Mouse (Mus musculus): ENCODE data around the gene Slc26a1. TPM values are rescaled to one million over a fixed set of nuclear protein-coding genes. Genes with fewer than 3 reads are reported as not detected.
A peak's percentile ranks its signal among the peaks of the same experiment; 100 is the strongest.

The Slc26a1 gene
- polyA plus RNA-seq, 1 experiment from 2014 or later: 1.1 TPM

DNA sequence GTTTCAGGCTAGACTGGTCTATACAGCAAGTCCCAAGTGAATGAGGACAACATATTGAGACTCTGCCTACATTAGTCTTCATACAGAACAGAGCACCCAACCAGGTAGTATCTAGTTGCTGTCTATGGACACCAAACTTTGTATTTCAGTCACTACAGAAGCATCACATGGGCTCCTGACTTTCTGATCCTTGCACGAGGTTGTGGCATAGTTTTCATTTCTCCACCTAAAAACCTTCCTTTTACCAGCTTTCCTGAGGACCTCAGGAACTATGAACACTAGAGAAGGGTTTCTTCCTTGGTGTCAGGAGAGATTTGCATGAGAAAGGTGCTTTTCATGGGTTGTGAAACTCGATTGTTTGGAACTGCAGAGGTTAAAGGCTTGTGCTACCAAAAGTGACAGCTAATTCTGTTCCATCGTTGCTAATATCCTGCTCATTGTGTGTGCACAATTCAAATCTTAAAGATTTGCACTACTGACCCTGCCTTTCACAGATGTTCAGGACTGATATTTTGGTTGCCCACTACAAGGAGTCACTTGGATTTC is 6.9 kb downstream of the Slc26a1 start:
- H3K4me3 ChIP-seq: peak overlapping the region; percentile 54
- WGBS: 15% methylated on average over 3 of the region's 3 CpGs
- H3K27ac ChIP-seq: peak overlapping the region; percentile 89
- no peak for ATAC-seq (ENCODE audit: insufficient number of reproducible peaks, insufficient read depth, low FRiP score, low TSS enrichment, low read depth)
- H3K9me3 ChIP-seq: no peaks in the 10 kb centered on the region
- peak overlapping the region; percentile 80 for H3K9ac ChIP-seq
- peaks cover 7% of the 10 kb centered on the region; the same call in 1 of the 2 replicates for H3K27me3 ChIP-seq
- H3K36me3 ChIP-seq: peaks cover 24% of the 10 kb centered on the region
- H3K4me2 ChIP-seq: peak overlapping the region; percentile 79
- H3K4me1 ChIP-seq: peaks cover 18% of the 10 kb centered on the region

DNA sequence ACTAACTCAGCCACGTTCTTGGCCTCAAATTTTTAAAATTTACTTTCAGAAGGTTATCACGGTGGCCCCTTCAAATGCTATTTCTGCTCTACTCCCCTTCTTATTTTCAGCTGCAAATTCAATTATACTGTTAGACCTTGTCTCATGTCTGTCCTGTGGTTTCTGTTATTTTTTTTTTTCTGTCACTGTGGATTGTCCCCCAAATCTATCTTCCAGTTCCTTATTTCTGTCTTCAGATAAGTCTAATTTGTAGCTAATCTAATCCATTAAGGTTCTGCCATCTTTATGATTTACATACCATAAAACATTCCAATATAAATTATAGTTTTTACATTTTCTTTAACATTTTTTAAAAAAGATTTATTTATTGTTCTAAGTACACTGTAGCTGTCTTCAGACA is 8.0 kb downstream of the Slc26a1 start:
- H3K4me1 ChIP-seq: peaks cover 18% of the 10 kb centered on the region
- WGBS: 58% methylated on average over 2 of the region's 2 CpGs
- H3K4me2 ChIP-seq: no peak overlapping the region
- ATAC-seq (ENCODE audit: insufficient number of reproducible peaks, insufficient read depth, low FRiP score, low TSS enrichment, low read depth): no peak
- no peaks in the 10 kb centered on the region for H3K9me3 ChIP-seq
- H3K27me3 ChIP-seq: peaks cover 10% of the 10 kb centered on the region; the same call in 1 of the 2 replicates
- no peak overlapping the region for H3K9ac ChIP-seq
- H3K4me3 ChIP-seq: no peak overlapping the region
- H3K36me3 ChIP-seq: peaks cover 13% of the 10 kb centered on the region
- H3K27ac ChIP-seq: no peak overlapping the region

GRCm38 (mm10) chr5:108665066-108665465 is 10.3 kb downstream of the Slc26a1 start:
- Histone ChIP-seq H3K4me3 (no peak overlapping the region), H3K4me1 (peaks cover 16% of the 10 kb centered on the region), H3K27ac (no peak overlapping the region), H3K4me2 (no peak overlapping the region), H3K27me3 (peaks cover 10% of the 10 kb centered on the region; the same call in 1 of the 2 replicates), H3K36me3 (no peaks in the 10 kb centered on the region), H3K9ac (no peak overlapping the region), H3K9me3 (no peaks in the 10 kb centered on the region)
- 35% methylated on average over 3 of the region's 3 CpGs for whole genome bisulfite sequencing
- no peak for ATAC-seq (ENCODE audit: insufficient number of reproducible peaks, insufficient read depth, low FRiP score, low TSS enrichment, low read depth)

DNA sequence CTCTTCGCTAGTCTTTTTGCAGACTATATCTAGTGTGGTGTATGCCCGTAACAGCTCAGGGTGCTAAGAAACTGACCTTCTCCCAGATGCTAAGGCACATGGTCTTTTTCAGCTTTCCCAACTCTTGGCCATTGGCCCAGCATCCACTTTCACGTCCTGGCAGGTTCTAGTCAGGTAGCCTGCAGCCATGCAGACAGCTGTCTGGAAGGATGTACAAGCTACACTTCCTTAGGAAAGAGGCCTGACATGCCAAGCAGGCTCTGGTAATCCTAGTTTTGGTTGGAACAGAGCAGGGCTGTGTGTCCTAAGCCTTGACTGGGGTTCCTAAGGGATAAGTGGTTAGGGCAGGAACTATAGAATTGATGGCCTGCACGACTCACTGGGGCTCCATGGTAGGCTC is 12.6 kb downstream of the Slc26a1 start:
- WGBS: 82% methylated on average over 4 of the region's 4 CpGs
- peaks cover 6% of the 10 kb centered on the region for H3K36me3 ChIP-seq
- peaks cover 14% of the 10 kb centered on the region for H3K4me1 ChIP-seq
- H3K9ac ChIP-seq: no peak overlapping the region
- H3K4me3 ChIP-seq: no peak overlapping the region
- no peak overlapping the region for H3K4me2 ChIP-seq
- H3K27ac ChIP-seq: no peak overlapping the region
- peaks cover 10% of the 10 kb centered on the region; the same call in 1 of the 2 replicates for H3K27me3 ChIP-seq
- no peak for ATAC-seq (ENCODE audit: insufficient number of reproducible peaks, insufficient read depth, low FRiP score, low TSS enrichment, low read depth)
- no peaks in the 10 kb centered on the region for H3K9me3 ChIP-seq

DNA sequence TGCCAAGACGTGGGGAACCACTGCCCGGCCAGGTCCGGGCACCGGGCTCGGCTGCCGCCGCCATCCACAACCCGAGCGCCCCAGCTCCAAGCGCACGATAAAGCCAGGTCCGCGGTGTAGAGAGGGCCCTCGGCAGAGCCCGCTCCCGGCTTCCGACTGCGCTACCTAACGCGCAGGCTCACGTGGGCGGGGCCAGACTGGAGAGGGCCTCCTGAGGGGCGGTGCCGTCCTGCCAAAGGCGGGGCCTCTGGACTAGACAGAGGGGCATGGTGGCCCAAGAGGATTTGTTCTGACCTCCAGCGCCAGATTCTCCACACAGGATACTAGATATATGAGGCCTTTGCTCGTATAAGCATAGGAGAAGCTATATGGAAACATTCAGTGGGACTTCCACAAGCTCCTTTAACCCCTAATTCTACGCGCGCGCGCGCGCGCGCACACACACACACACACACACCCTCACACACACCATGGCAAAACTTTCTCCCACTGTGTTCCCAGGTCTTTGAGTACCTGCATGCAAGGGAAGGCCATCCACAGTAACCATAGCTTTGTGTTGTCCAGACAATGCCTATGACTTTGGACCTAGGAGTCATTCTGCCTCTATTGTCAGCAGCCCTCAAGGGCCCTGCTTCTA is 14.6 kb downstream of the Slc26a1 start:
- H3K4me3 ChIP-seq: peak overlapping the region; percentile 89
- peak overlapping the region; percentile 7; the same call in 1 of the 2 replicates for H3K27ac ChIP-seq
- peaks cover 22% of the 10 kb centered on the region for H3K36me3 ChIP-seq

DNA sequence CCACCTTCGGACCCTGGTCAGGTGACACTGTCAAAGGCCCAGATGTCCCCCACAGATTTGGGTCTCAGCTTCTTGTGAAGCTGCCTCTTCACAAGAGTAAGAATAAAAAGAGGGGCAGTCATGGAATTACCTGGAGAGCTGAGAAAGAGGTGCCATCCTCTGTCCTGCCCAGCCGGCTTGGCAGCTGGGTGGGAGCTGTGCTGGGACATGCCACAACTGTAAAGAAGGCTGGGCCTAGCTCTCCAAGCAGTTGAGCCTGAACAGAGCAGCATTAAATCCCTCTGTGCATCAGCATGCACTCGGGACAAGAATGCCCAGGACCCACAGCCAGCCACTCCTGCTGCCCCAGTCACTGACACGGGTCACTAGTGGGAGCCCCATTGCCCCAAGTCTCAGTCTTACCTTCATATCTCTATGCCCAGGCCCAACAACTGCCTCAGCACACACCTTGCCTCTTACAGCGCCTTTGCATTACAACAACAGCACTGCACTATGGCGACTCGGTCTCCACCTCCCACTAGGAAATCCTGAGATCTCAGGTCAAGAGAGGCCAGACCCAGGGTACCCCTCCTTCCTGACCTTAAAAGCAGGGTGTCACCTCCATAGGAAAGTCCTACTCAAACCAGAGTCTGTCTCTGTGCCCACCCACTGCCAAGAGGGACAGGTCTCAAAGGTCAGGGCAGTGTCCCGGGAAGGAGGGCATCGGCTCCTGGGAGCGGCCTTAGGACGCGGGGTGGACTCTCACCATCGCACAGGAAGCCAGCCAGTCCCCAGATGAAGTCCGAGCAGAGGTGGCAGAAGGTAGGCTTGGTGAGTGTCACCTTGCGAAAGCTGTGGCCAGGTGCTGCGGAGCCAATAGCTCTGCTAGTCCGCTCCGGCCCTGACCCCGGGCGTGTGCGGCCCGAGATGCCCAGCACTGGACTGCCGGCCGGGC is 15.4 kb downstream of the Slc26a1 start, which contains the start of gene Idua:
TSS of gene Idua (plus strand) at position 634 of the 934 bp plus-strand sequence.
- H3K36me3 ChIP-seq: peaks cover 30% of the 10 kb centered on the region
- peaks cover 14% of the 10 kb centered on the region for H3K4me1 ChIP-seq
- 9% methylated on average over 24 of the region's 24 CpGs for WGBS
- H3K27ac ChIP-seq: peak within 1 kb of the TSS; percentile 39; the same call in 1 of the 2 replicates
- H3K4me3 ChIP-seq: peak within 1 kb of the TSS; percentile 89
- H3K9me3 ChIP-seq: no peaks in the 10 kb centered on the region
- peak within 1 kb of the TSS; percentile 95 for H3K9ac ChIP-seq
- peak within 1 kb of the TSS; percentile 91 for H3K4me2 ChIP-seq
- 0 out of 2 replicates have a peak, but pooled peaks have one; percentile 38 for ATAC-seq (ENCODE audit: insufficient number of reproducible peaks, insufficient read depth, low FRiP score, low TSS enrichment, low read depth)
- H3K27me3 ChIP-seq: peaks cover 7% of the 10 kb centered on the region; the same call in 1 of the 2 replicates

More for the DNA sequence above, 14.6 kb downstream of the Slc26a1 start:
- peak overlapping the region; percentile 91 for H3K4me2 ChIP-seq
- no peaks in the 10 kb centered on the region for H3K9me3 ChIP-seq
- WGBS: 16% methylated on average over 36 of the region's 36 CpGs
- H3K9ac ChIP-seq: peak overlapping the region; percentile 95
- H3K4me1 ChIP-seq: peaks cover 14% of the 10 kb centered on the region
- peaks cover 10% of the 10 kb centered on the region; the same call in 1 of the 2 replicates for H3K27me3 ChIP-seq
- peak; percentile 95 for ATAC-seq (ENCODE audit: insufficient number of reproducible peaks, insufficient read depth, low FRiP score, low TSS enrichment, low read depth)

- no peaks in the 10 kb centered on the region for H3K9me3 ChIP-seq
- H3K27me3 ChIP-seq: 0 out of 2 replicates have a peak, but pooled peaks cover 3% of the 10 kb centered on the region
- H3K4me2 ChIP-seq: no peak overlapping the region
- H3K4me1 ChIP-seq: peaks cover 14% of the 10 kb centered on the region
- WGBS: 83% methylated on average over 1 of the region's 1 CpGs
- H3K9ac ChIP-seq: 0 out of 2 replicates have a peak overlapping the region, but pooled peaks have one; percentile 21
- ATAC-seq (ENCODE audit: insufficient number of reproducible peaks, insufficient read depth, low FRiP score, low TSS enrichment, low read depth): no peak
- no peak overlapping the region for H3K4me3 ChIP-seq
- peaks cover 44% of the 10 kb centered on the region for H3K36me3 ChIP-seq
- no peak overlapping the region for H3K27ac ChIP-seq
These were observed 16.8 kb downstream of the Slc26a1 start for GRCm38 (mm10) chr5:108658611-108659010.

- no peak overlapping the region for H3K4me3 ChIP-seq
- H3K4me2 ChIP-seq: no peak overlapping the region
- ATAC-seq (ENCODE audit: insufficient number of reproducible peaks, insufficient read depth, low FRiP score, low TSS enrichment, low read depth): no peak
- peak overlapping the region; percentile 37; the same call in 1 of the 2 replicates for H3K9ac ChIP-seq
- H3K9me3 ChIP-seq: no peaks in the 10 kb centered on the region
- peaks cover 56% of the 10 kb centered on the region for H3K36me3 ChIP-seq
- H3K27me3 ChIP-seq: no peaks in the 10 kb centered on the region
- WGBS: 79% methylated on average over 5 of the region's 5 CpGs
- H3K4me1 ChIP-seq: peaks cover 14% of the 10 kb centered on the region
- no peak overlapping the region for H3K27ac ChIP-seq
These were observed 18.0 kb downstream of the Slc26a1 start for GRCm38 (mm10) chr5:108657406-108657805.

DNA sequence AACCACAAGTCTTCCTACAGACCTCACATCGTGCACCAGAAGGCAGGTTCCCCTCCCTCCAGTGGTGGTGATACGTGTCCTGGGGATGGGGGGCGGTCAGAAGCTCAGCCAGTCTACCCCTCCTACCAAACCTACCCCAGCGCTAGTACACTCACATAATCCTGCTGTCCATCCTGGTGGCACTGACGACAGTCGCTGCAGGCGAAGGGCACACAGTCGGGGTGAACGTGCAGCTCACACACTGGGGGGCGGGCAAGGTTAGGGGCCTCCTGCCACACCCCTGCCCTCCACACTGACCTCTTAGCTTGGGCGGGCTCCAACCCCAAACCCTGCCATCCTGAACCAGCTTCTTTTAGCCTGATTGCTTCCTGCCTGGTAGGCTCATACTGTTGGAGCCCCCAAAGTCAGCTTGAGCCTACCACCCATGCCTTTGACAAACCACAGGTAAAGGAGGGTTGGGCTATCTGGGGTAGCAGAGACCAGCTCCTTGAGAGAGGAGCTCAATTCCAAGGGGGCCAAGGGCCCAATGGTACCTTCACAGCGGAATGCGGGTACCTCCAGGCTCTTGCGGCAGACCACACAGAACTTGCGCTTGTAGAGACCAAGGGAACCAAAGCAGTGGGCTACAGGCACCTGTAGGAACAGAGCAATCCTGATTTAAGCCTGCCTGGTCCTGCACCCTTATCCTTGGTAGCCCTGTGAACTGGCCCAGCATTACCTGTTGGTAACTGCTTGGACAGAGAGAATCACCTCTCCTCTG is 19.3 kb downstream of the Slc26a1 start:
- 93% methylated on average over 15 of the region's 15 CpGs for WGBS
- no peak for ATAC-seq (ENCODE audit: insufficient number of reproducible peaks, insufficient read depth, low FRiP score, low TSS enrichment, low read depth)
- H3K27ac ChIP-seq: no peak overlapping the region
- H3K4me3 ChIP-seq: no peak overlapping the region
- H3K27me3 ChIP-seq: no peaks in the 10 kb centered on the region
- peaks cover 14% of the 10 kb centered on the region for H3K4me1 ChIP-seq
- no peak overlapping the region for H3K4me2 ChIP-seq
- H3K9ac ChIP-seq: no peak overlapping the region
- H3K9me3 ChIP-seq: no peaks in the 10 kb centered on the region
- peaks cover 69% of the 10 kb centered on the region for H3K36me3 ChIP-seq

- no peak overlapping the region for H3K9ac ChIP-seq
- H3K27me3 ChIP-seq: no peaks in the 10 kb centered on the region
- H3K36me3 ChIP-seq: peaks cover 75% of the 10 kb centered on the region
- peaks cover 11% of the 10 kb centered on the region for H3K4me1 ChIP-seq
- H3K4me2 ChIP-seq: no peak overlapping the region
- 92% methylated on average over 9 of the region's 9 CpGs for WGBS
- ATAC-seq (ENCODE audit: insufficient number of reproducible peaks, insufficient read depth, low FRiP score, low TSS enrichment, low read depth): no peak
- no peak overlapping the region for H3K27ac ChIP-seq
- no peak overlapping the region for H3K4me3 ChIP-seq
- no peaks in the 10 kb centered on the region for H3K9me3 ChIP-seq
These were observed 20.0 kb downstream of the Slc26a1 start for GRCm38 (mm10) chr5:108655381-108655780.
